Mouse (Mus musculus) embryonic fibroblast, embryonic 13.5 days (primary cell): ENCODE results near the gene Plekho1. TPM values are rescaled to one million over a fixed set of nuclear protein-coding genes. Genes with fewer than 3 reads are reported as not detected.
"Not testable (repeated sequence)": the region's sequence is repeated elsewhere in the genome, so short reads cannot be mapped to it uniquely, and the experiment has no call there.

Experiments used
- H3K27ac ChIP-seq: 2 replicates; pipeline ENCODE4 v1.5.1; 2012; ENCODE audit warnings: low read length, control low read depth, inconsistent platforms; ENCODE audit not compliant: insufficient read depth
- H3K4me1 ChIP-seq: 2 replicates; pipeline ENCODE4 v1.6.1; 2011; ENCODE audit warnings: low read length; ENCODE audit not compliant: control insufficient read depth, insufficient read depth
- H3K4me3 ChIP-seq: 2 replicates; pipeline ENCODE4 v1.5.1; 2011; ENCODE audit warnings: mild to moderate bottlenecking, control low read depth, low read length; ENCODE audit not compliant: insufficient read depth
- CTCF ChIP-seq: IDR thresholded peaks from 2 replicates; pipeline ENCODE4 v1.5.1; 2011; ENCODE audit warnings: mild to moderate bottlenecking, control low read depth, low read length, moderate library complexity, borderline replicate concordance; ENCODE audit not compliant: insufficient read depth
- POLR2A ChIP-seq: IDR thresholded peaks from 2 replicates; pipeline ENCODE4 v1.6.1; 2011; ENCODE audit warnings: low read depth, mild to moderate bottlenecking, control low read depth, low read length, moderate library complexity
- polyA plus RNA-seq: library from polyadenylated mRNA; stranded (reverse); fragments of >200 nt; gene quantifications from 2 replicates; pipeline ENCODE4 v1.2.4, GENCODE M21; 2011; ENCODE audit warnings: low read depth; ENCODE audit not compliant: missing spikeins, insufficient read length

Gene Plekho1
- polyA plus RNA-seq = 53.5 and 57.7 TPM in 2 replicates

DNA sequence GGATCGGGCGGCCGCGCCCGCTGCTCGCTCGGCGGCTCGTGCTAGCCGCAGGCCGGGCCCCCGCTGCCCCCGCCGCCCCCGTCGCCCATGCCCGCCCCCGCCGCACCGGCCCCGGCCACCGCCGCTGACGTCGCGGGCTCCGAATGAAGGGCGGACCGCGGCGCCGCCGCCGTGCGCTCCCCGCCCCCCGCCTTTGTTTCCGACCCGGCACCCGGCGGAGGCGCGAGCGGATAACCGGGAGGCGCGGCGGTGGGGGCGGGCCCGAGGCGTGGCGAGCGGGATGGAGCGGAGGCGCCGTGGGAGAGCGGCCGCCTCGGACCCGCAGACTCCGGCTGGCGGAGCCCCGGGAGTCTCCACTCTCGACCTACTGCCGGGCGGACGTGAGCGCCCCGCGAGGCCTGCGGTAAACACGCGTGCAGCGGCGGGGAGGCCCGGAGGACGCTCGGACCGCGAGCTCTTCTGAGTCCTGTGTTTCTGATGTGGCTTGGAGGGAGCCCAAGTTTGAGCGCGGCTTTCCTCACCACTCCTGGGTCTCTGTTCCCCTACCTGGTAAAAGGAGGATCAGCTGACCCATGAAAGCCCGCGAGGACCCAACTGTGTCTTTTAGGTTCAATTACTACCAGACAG, at the start of gene Plekho1:
Plekho1 (minus strand) TSS at position 200 of the 627 bp plus-strand sequence.
- peak within 1 kb of the TSS; percentile 96 for H3K4me3 ChIP-seq
- H3K4me1 ChIP-seq = peaks cover 14% of the 10 kb centered on the region
- peak within 1 kb of the TSS; percentile 73 for H3K27ac ChIP-seq
- TF ChIP-seq CTCF (no peak), POLR2A (peak; percentile 56)

DNA sequence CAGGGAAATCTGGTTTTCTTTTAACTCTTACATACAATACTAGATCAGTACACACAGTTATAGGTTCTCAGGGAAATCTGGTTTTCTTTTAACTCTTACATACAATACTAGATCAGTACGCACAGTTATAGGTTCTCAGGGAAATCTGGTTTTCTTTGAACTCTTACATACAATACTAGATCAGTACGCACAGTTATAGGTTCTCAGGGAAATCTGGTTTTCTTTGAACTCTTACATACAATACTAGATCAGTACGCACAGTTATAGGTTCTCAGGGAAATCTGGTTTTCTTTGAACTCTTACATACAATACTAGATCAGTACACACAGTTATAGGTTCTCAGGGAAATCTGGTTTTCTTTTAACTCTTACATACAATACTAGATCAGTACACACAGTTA, 48.8 kb upstream of the Plekho1 start:
- not testable (repeated sequence) for H3K4me3 ChIP-seq, H3K27ac ChIP-seq, H3K4me1 ChIP-seq

DNA sequence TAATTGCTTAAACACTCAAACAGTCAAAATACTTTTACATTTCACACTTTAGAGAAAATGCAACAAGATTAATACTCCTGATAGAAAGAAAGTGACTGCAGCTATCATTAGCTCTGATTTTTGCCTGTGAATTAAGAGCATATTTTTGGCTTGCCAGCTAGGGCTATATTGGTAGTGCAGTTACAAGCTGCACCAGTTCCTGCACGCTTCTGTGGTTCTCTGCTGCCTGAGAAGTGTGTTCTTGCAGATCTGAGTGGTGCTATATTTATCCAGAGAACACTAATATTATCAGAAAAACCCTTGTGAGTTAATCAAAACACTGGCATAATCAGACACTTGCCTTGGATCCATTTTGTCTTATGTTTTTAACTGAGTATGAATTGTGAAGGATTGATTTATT, 47.3 kb upstream of the Plekho1 start:
- H3K4me3 ChIP-seq = no peak overlapping the region
- peaks cover 5% of the 10 kb centered on the region for H3K4me1 ChIP-seq
- H3K27ac ChIP-seq = no peak overlapping the region
- TF ChIP-seq CTCF (no peak), POLR2A (no peak)

DNA sequence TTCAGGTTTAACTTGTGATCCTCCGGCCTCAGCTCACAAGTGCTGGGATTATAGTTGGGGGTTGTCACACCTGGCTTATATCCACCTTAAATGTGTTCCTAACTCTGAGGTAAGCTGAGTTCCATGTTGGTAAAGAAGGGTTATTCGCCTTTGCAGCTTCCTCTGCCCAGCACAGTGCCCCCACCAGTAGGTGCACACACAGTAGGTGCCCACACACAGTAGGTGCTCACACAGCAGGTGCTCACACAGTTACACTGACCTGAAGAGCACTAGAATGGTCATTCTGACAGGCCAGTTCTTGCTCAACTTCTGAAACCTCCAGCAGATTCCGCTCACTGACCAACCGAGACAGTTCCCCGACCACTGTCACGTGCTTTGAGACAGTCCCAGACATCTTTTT, 45.3 kb upstream of the Plekho1 start:
- H3K4me3 ChIP-seq = no peak overlapping the region
- H3K27ac ChIP-seq = no peak overlapping the region
- H3K4me1 ChIP-seq = peaks cover 8% of the 10 kb centered on the region
- no peak for TF ChIP-seq CTCF
- no peak for TF ChIP-seq POLR2A

DNA sequence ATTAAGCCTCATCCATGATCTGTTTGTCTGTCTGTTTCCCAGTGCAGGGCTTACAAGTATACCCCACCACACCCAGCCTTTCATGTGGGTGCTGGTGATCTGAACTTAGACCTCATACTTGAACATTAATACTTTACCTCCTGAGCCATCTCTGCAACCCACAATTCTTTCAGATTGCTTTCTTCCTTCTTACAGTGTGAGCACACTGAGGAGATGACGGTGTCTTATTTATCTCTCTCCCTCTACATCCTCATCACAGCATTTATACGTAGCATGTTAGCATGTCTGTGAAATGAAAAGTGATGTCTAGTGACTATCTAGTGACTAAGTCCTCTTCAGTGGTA, 44.8 kb upstream of the Plekho1 start:
- Histone ChIP-seq H3K4me1 (peaks cover 8% of the 10 kb centered on the region), H3K27ac (peak overlapping the region; percentile 64), H3K4me3 (no peak overlapping the region)
- no peak for TF ChIP-seq POLR2A
- no peak for TF ChIP-seq CTCF

DNA sequence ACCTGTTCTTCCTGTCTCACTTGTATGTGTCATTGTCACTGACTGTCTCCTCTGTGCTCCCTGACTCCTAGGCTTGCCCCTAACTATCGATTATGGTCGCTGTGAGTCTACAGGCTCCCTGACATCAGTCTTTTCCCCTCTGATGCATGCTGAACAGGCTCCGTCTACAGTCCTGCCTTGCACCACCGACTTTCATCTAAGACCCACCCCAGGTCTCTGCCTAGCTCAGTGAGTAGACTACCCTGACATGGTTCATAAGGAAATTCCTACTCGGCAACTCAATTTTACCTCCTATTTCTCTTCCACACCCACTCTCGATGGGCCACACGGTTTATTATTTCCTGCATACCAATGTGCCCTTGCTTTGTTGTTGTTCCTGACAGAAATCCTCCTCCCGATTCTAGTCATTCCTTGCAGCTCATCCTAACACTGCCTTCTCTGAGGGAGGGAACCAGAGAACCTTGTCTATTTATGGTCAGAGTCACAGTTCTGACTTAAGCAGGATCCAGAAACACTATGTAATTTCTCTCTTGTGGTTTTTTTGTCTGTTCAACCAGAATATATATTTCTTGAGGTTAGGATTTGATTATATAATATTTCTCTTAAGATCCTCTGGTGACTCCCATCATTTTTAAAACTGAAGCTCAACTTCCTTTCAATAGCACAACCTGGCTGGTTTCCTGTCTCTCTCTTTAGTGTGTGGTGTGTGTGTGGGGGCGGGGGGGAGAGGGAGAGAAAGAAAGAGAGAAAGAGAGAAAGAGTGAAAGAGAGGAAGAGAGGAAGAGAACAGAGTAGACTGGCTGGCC, 44.3 kb upstream of the Plekho1 start:
- H3K27ac ChIP-seq = peak overlapping the region; percentile 64
- peaks cover 8% of the 10 kb centered on the region for H3K4me1 ChIP-seq
- no peak overlapping the region for H3K4me3 ChIP-seq
- TF ChIP-seq POLR2A (no peak), CTCF (no peak)

DNA sequence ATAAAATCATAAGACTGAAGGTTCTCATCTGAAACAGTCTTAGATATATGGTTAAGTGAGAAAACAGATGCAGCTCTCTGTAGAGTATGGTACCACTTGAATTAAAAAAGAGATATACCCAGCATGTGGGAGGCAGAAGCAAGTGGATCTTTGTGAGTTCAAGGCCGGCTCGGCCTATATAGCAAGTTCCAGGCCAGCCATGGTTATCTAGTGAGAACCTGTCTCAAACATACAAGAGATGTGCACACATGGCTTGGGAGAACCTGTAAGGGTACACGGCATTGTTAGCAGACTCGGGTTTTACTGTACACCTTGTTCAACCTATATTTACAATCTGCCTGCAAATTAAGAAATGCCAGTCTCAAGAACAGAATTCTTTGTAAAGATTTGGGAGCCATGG, 43.0 kb upstream of the Plekho1 start:
- peaks cover 8% of the 10 kb centered on the region for H3K4me1 ChIP-seq
- no peak overlapping the region for H3K4me3 ChIP-seq
- no peak overlapping the region for H3K27ac ChIP-seq
- TF ChIP-seq POLR2A (no peak), CTCF (no peak)

DNA sequence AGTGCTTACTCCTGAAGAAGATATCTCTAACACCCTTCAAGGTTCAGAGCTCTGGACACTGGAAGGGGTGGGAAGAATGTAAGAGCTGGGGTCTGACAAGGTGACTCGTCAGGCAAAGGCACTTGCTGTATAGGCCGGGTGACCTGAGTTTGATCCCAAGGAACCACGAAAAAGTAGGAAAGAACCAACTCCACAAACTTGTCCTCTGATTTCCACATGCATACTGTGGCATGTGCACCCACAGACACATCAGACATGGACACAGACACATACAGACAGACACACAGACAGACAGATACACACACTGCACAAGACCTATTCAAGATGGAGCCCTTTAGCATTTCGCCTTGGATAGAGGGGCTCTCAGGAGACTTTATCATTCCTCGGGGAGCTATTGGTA, 42.4 kb upstream of the Plekho1 start:
- Histone ChIP-seq H3K4me3 (no peak overlapping the region), H3K27ac (no peak overlapping the region), H3K4me1 (peaks cover 8% of the 10 kb centered on the region)
- TF ChIP-seq POLR2A (no peak), CTCF (no peak)

DNA sequence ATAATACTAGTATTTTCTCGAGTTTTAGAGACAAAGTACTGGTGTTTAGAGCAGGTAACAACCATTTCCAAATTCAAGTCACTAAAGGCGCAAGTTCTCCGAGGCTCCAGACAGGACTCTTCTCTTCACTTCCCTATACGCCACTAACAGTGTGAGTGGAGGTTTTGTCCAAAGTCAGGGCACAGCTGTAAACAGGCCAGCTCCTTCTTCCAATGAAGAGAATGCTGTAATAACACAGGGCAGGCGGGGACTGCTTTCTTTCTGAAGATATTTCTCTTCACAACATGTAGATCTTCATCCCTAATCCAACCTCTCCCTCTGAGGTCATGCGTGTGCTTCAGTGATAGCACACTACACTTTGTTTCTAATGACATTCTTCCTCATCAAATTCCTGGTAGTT, 41.0 kb upstream of the Plekho1 start:
- Histone ChIP-seq H3K4me3 (no peak overlapping the region), H3K4me1 (peaks cover 8% of the 10 kb centered on the region), H3K27ac (peak overlapping the region; percentile 85)
- TF ChIP-seq CTCF = no peak
- no peak for TF ChIP-seq POLR2A

DNA sequence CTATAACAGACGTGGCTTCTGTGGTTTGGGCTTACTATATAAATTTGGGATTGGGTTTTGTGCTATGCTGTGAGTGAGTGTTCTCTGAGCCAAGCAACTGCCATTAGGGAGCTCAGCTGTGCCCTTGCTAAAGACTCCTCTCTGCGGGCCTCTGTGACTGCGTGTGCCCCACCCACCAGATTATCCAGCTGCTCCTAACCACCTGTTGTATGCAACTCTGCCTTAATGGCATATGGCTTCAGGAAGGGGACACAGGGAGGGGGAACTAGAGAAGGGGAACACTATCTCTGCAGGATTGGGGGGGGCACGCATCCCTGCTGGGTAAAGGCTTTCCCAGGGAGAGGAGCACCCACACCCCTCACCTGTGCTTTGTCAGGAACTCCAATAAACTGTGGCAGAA, 37.2 kb upstream of the Plekho1 start:
- TF ChIP-seq CTCF (no peak), POLR2A (no peak)
- Histone ChIP-seq H3K4me3 (no peak overlapping the region), H3K27ac (no peak overlapping the region), H3K4me1 (peaks cover 3% of the 10 kb centered on the region)

DNA sequence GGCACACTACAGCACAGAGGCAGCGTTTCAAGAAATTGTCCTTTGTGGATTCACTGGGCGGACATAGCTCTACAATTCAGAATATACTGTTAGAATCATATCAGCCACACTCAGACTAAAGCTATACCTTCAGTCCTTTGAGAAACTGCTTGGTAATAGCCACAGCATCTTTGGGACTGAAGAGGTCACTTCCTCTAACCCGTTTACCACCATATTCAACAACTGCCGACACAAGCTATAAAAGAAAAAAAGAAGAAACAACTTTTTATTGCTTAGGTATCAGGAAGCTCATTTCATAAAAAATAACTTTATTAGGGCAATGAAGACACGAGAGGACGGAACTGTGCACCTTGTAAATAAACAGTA, 36.8 kb upstream of the Plekho1 start:
- H3K4me3 ChIP-seq = no peak overlapping the region
- no peak overlapping the region for H3K27ac ChIP-seq
- peaks cover 3% of the 10 kb centered on the region for H3K4me1 ChIP-seq
- no peak for TF ChIP-seq CTCF
- no peak for TF ChIP-seq POLR2A
